Comparison of ENCODE assay signal across 8 mouse cellular contexts in genomic region chr2:91256256-91257125, GRCm38 (mm10). TPM values are rescaled to one million over a fixed set of nuclear protein-coding genes. Genes with fewer than 3 reads are reported as not detected.
A peak's percentile ranks its signal among the peaks of the same experiment; 100 is the strongest.
DNase-seq lines count a peak whose midpoint lies in the region; ATAC-seq and TF ChIP-seq lines count a peak whose summit lies in the region.

No protein-coding gene starts in this region.

- H3K4me2 ChIP-seq in forebrain, postnatal 0 days (ENCODE audit: low read depth) = peak overlapping the region; percentile 99
- H3K4me2 ChIP-seq in limb, embryonic 11.5 days (ENCODE audit: low read depth, severe bottlenecking) = peak overlapping the region; percentile 95
- peak overlapping the region; percentile 91 for H3K4me2 ChIP-seq in midbrain, embryonic 11.5 days

- H3K9me3 ChIP-seq in erythroblast, embryonic 14.5 days (ENCODE audit: control insufficient read depth, low read length) = peaks cover 2% of the 10 kb centered on the region; the same call in 1 of the 2 replicates
- H3K9me3 ChIP-seq in forebrain, postnatal 0 days (ENCODE audit: low read length) = no peaks in the 10 kb centered on the region
- H3K9me3 ChIP-seq in limb, embryonic 11.5 days (ENCODE audit: control insufficient read depth, low read length) = no peaks in the 10 kb centered on the region
- no peaks in the 10 kb centered on the region for H3K9me3 ChIP-seq in midbrain, embryonic 11.5 days (ENCODE audit: control insufficient read depth, low read length)

- H3K27me3 ChIP-seq in erythroblast, embryonic 14.5 days (ENCODE audit: control insufficient read depth) = peaks cover 94% of the 10 kb centered on the region
- H3K27me3 ChIP-seq in forebrain, postnatal 0 days (ENCODE audit: insufficient read depth, low read length) = 0 out of 2 replicates have a peak, but pooled peaks cover 3% of the 10 kb centered on the region
- H3K27me3 ChIP-seq in limb, embryonic 11.5 days (ENCODE audit: control insufficient read depth, insufficient read depth, low read length) = peaks cover 10% of the 10 kb centered on the region
- H3K27me3 ChIP-seq in midbrain, embryonic 11.5 days (ENCODE audit: control insufficient read depth, insufficient read depth, low read length) = peaks cover 6% of the 10 kb centered on the region; the same call in 1 of the 2 replicates

- H3K36me3 ChIP-seq in erythroblast, embryonic 14.5 days (ENCODE audit: control insufficient read depth) = no peaks in the 10 kb centered on the region; the same call in 1 of the 2 replicates
- H3K36me3 ChIP-seq in forebrain, postnatal 0 days (ENCODE audit: insufficient read depth) = no peaks in the 10 kb centered on the region
- peaks cover 4% of the 10 kb centered on the region; the same call in 1 of the 2 replicates for H3K36me3 ChIP-seq in limb, embryonic 11.5 days (ENCODE audit: control insufficient read depth, insufficient read depth, low read length)
- H3K36me3 ChIP-seq in midbrain, embryonic 11.5 days (ENCODE audit: control insufficient read depth, insufficient read depth, low read length) = no peaks in the 10 kb centered on the region

- H3K4me1 ChIP-seq in erythroblast, embryonic 14.5 days (ENCODE audit: control insufficient read depth) = peaks cover 14% of the 10 kb centered on the region
- H3K4me1 ChIP-seq in forebrain, postnatal 0 days (ENCODE audit: insufficient read depth) = peaks cover 13% of the 10 kb centered on the region; the same call in 1 of the 2 replicates
- peaks cover 27% of the 10 kb centered on the region for H3K4me1 ChIP-seq in limb, embryonic 11.5 days (ENCODE audit: control insufficient read depth, insufficient read depth, low read length)
- peaks cover 26% of the 10 kb centered on the region for H3K4me1 ChIP-seq in midbrain, embryonic 11.5 days (ENCODE audit: control insufficient read depth, insufficient read depth, low read length)

- H3K9ac ChIP-seq in forebrain, postnatal 0 days = peak overlapping the region; percentile 45
- peak overlapping the region; percentile 72 for H3K9ac ChIP-seq in limb, embryonic 11.5 days (ENCODE audit: low read length)
- peak overlapping the region; percentile 74 for H3K9ac ChIP-seq in midbrain, embryonic 11.5 days (ENCODE audit: low read length)

- peak; percentile 74 for DNase-seq in cerebellum, adult 11 months
- peak; percentile 49 for DNase-seq in forebrain, postnatal 0 days
- DNase-seq in limb, embryonic 11.5 days (ENCODE audit: low spot score) = peak; percentile 81
- peak; percentile 96 for DNase-seq in midbrain, embryonic 11.5 days (ENCODE audit: low spot score, missing footprints)
- DNase-seq in testis, postnatal 14 days (ENCODE audit: low spot score) = peak; percentile 60

- WGBS in forebrain, postnatal 0 days = 3% methylated on average over 48 of the region's 52 CpGs
- WGBS in limb, embryonic 11.5 days = 0% methylated on average over 52 of the region's 52 CpGs
- under 1% methylated on average over 51 of the region's 52 CpGs for WGBS in midbrain, embryonic 11.5 days

- ATAC-seq in erythroblast, adult 5-6 weeks (replicated peaks; ENCODE audit: low FRiP score, poor library complexity, severe bottlenecking) = no peak
- peak; percentile 52 for ATAC-seq in forebrain, postnatal 0 days
- peak; percentile 19 to 41; a peak in 3 of 4 replicates for ATAC-seq in hematopoietic stem cell, adult 5-6 weeks (replicated peaks in 1 of 2; ENCODE audit: insufficient read depth in 1 of 2, low FRiP score in 2 of 2, low TSS enrichment in 1 of 2, low read depth in 1 of 2, poor library complexity in 2 of 2, severe bottlenecking in 2 of 2)
- ATAC-seq in limb, embryonic 11.5 days (ENCODE audit: insufficient number of reproducible peaks, low FRiP score, low TSS enrichment, low read depth) = peak; percentile 66
- ATAC-seq in midbrain, embryonic 11.5 days (ENCODE audit: low FRiP score) = peak; percentile 66

- no peak for TF ChIP-seq CTCF in forebrain, postnatal 0 days (IDR thresholded peaks at IDR 0.05; ENCODE audit: low read depth)

- peak overlapping the region; percentile 51; the same call in 1 of the 2 replicates for H3K27ac ChIP-seq in forebrain, postnatal 0 days (ENCODE audit: low read depth, low read length)
- H3K27ac ChIP-seq in limb, embryonic 11.5 days (replicated peaks; ENCODE audit: low read depth, low read length) = peak overlapping the region; percentile 61
- no peak overlapping the region; the same call in 1 of the 2 replicates for H3K27ac ChIP-seq in midbrain, embryonic 11.5 days (ENCODE audit: low read depth, low read length)

- peak overlapping the region; percentile 53 for H3K4me3 ChIP-seq in erythroblast, embryonic 14.5 days (replicated peaks)
- peak overlapping the region; percentile 45 for H3K4me3 ChIP-seq in forebrain, postnatal 0 days (ENCODE audit: low read depth, low read length)
- H3K4me3 ChIP-seq in limb, embryonic 11.5 days (ENCODE audit: low read depth, low read length) = peak overlapping the region; percentile 67
- H3K4me3 ChIP-seq in midbrain, embryonic 11.5 days (ENCODE audit: low read depth, low read length) = peak overlapping the region; percentile 62

RNA-seq across cellular contexts. Expression of gene Pacsin3, which starts 0.7 kb away (rescaled TPM):
- 0.20 TPM in 1 of 2 replicates, not detected in the other for polyA plus RNA-seq in erythroblast, embryonic 14.5 days (2012)
- not detected in 2 replicates for total RNA-seq in erythroblast, adult 5-6 weeks (2015; ENCODE audit: low replicate concordance)
- total RNA-seq in erythroblast, adult 5-6 weeks (2017; ENCODE audit: low replicate concordance) = not detected in 2 replicates
- 20.5 and 21.6 TPM in 2 replicates for total RNA-seq in forebrain, postnatal 0 days (2014; rRNA removed)
- polyA plus RNA-seq in forebrain, postnatal 0 days (2015; fragmentation: Nextera tagmentation; extraction: Ambion mirVana) = 18.6 and 22.8 TPM in 2 replicates
- 0.35 and 3.0 TPM in 2 replicates for total RNA-seq in hematopoietic stem cell, adult 5-6 weeks (2017)
- polyA plus RNA-seq in limb, embryonic 11.5 days (2014; fragmentation: Nextera tagmentation; extraction: Ambion mirVana) = 29.5 and 31.8 TPM in 2 replicates
- polyA plus RNA-seq in midbrain, embryonic 11.5 days (2014; fragmentation: Nextera tagmentation; extraction: Ambion mirVana) = 20.9 and 24.3 TPM in 2 replicates

RNA-seq across cellular contexts. Expression of gene Arfgap2, which starts 8.3 kb away (rescaled TPM):
- polyA plus RNA-seq in erythroblast, embryonic 14.5 days (2012) = 3.5 and 3.7 TPM in 2 replicates
- 11.3 and 23.1 TPM in 2 replicates for total RNA-seq in erythroblast, adult 5-6 weeks (2015; ENCODE audit: low replicate concordance)
- total RNA-seq in erythroblast, adult 5-6 weeks (2017; ENCODE audit: low replicate concordance) = 18.7 and 28.9 TPM in 2 replicates
- total RNA-seq in forebrain, postnatal 0 days (2014; rRNA removed) = 44.0 and 59.9 TPM in 2 replicates
- 49.0 and 52.8 TPM in 2 replicates for polyA plus RNA-seq in forebrain, postnatal 0 days (2015; fragmentation: Nextera tagmentation; extraction: Ambion mirVana)
- 32.4 and 47.7 TPM in 2 replicates for total RNA-seq in hematopoietic stem cell, adult 5-6 weeks (2017)
- polyA plus RNA-seq in limb, embryonic 11.5 days (2014; fragmentation: Nextera tagmentation; extraction: Ambion mirVana) = 89.4 and 100 TPM in 2 replicates
- 85.7 and 86.6 TPM in 2 replicates for polyA plus RNA-seq in midbrain, embryonic 11.5 days (2014; fragmentation: Nextera tagmentation; extraction: Ambion mirVana)

RNA-seq across cellular contexts. Expression of gene Ddb2, which starts 19.7 kb away (rescaled TPM):
- 0.05 and 0.06 TPM in 2 replicates for polyA plus RNA-seq in erythroblast, embryonic 14.5 days (2012)
- total RNA-seq in erythroblast, adult 5-6 weeks (2015; ENCODE audit: low replicate concordance) = 1.3 and 2.5 TPM in 2 replicates
- 1.5 and 1.7 TPM in 2 replicates for total RNA-seq in erythroblast, adult 5-6 weeks (2017; ENCODE audit: low replicate concordance)
- total RNA-seq in forebrain, postnatal 0 days (2014; rRNA removed) = 11.2 and 12.9 TPM in 2 replicates
- polyA plus RNA-seq in forebrain, postnatal 0 days (2015; fragmentation: Nextera tagmentation; extraction: Ambion mirVana) = 10.0 and 10.2 TPM in 2 replicates
- 30.8 and 33.9 TPM in 2 replicates for total RNA-seq in hematopoietic stem cell, adult 5-6 weeks (2017)
- polyA plus RNA-seq in limb, embryonic 11.5 days (2014; fragmentation: Nextera tagmentation; extraction: Ambion mirVana) = 16.3 and 18.5 TPM in 2 replicates
- 7.9 and 8.2 TPM in 2 replicates for polyA plus RNA-seq in midbrain, embryonic 11.5 days (2014; fragmentation: Nextera tagmentation; extraction: Ambion mirVana)

RNA-seq across cellular contexts. Expression of gene Acp2, which starts 53.8 kb away (rescaled TPM):
- polyA plus RNA-seq in erythroblast, embryonic 14.5 days (2012) = 0.16 and 0.23 TPM in 2 replicates
- total RNA-seq in erythroblast, adult 5-6 weeks (2015; ENCODE audit: low replicate concordance) = 0.77 and 6.9 TPM in 2 replicates
- 3.2 and 4.5 TPM in 2 replicates for total RNA-seq in erythroblast, adult 5-6 weeks (2017; ENCODE audit: low replicate concordance)
- total RNA-seq in forebrain, postnatal 0 days (2014; rRNA removed) = 32.9 and 39.4 TPM in 2 replicates
- 24.4 and 32.2 TPM in 2 replicates for polyA plus RNA-seq in forebrain, postnatal 0 days (2015; fragmentation: Nextera tagmentation; extraction: Ambion mirVana)
- total RNA-seq in hematopoietic stem cell, adult 5-6 weeks (2017) = 7.9 and 11.4 TPM in 2 replicates
- polyA plus RNA-seq in limb, embryonic 11.5 days (2014; fragmentation: Nextera tagmentation; extraction: Ambion mirVana) = 32.0 and 33.2 TPM in 2 replicates
- polyA plus RNA-seq in midbrain, embryonic 11.5 days (2014; fragmentation: Nextera tagmentation; extraction: Ambion mirVana) = 34.6 and 38.8 TPM in 2 replicates

RNA-seq across cellular contexts. Expression of gene Nr1h3, which starts 53.9 kb away (rescaled TPM):
- polyA plus RNA-seq in erythroblast, embryonic 14.5 days (2012) = 0.18 and 0.50 TPM in 2 replicates
- total RNA-seq in erythroblast, adult 5-6 weeks (2015; ENCODE audit: low replicate concordance) = 1.3 TPM in 2 replicates
- total RNA-seq in erythroblast, adult 5-6 weeks (2017; ENCODE audit: low replicate concordance) = 0.34 and 6.4 TPM in 2 replicates
- total RNA-seq in forebrain, postnatal 0 days (2014; rRNA removed) = 1.5 and 3.4 TPM in 2 replicates
- 1.6 and 1.8 TPM in 2 replicates for polyA plus RNA-seq in forebrain, postnatal 0 days (2015; fragmentation: Nextera tagmentation; extraction: Ambion mirVana)
- 0.25 TPM in 1 of 2 replicates, not detected in the other for total RNA-seq in hematopoietic stem cell, adult 5-6 weeks (2017)
- 1.1 and 2.0 TPM in 2 replicates for polyA plus RNA-seq in limb, embryonic 11.5 days (2014; fragmentation: Nextera tagmentation; extraction: Ambion mirVana)
- polyA plus RNA-seq in midbrain, embryonic 11.5 days (2014; fragmentation: Nextera tagmentation; extraction: Ambion mirVana) = 1.7 and 1.9 TPM in 2 replicates

Comparison
In these comparisons a context has a peak if more than half of its experiments do, and no peak if none do; other contexts are left out.
1. RNA of gene Pacsin3, which starts 0.7 kb away (polyA plus RNA-seq): 29.5 to 31.8 TPM in limb, embryonic 11.5 days, 20.9 to 24.3 TPM in midbrain, embryonic 11.5 days and 18.6 to 22.8 TPM in forebrain, postnatal 0 days; 0.20 TPM in erythroblast, embryonic 14.5 days; every median in the first group is over 10 times any median in the second.
2. RNA of gene Arfgap2, which starts 8.3 kb away (polyA plus RNA-seq): 89.4 to 100 TPM in limb, embryonic 11.5 days, 85.7 to 86.6 TPM in midbrain, embryonic 11.5 days and 49.0 to 52.8 TPM in forebrain, postnatal 0 days; 3.5 to 3.7 TPM in erythroblast, embryonic 14.5 days; every median in the first group is over 10 times any median in the second.
3. Peak in every context shown above with its lines, with median percentiles within 50 percentile points of each other: H3K4me3 ChIP-seq, DNase-seq, H3K4me2 ChIP-seq and H3K9ac ChIP-seq.